Mouse (Mus musculus): Measurements from ENCODE around the gene Inhba.

DNA sequence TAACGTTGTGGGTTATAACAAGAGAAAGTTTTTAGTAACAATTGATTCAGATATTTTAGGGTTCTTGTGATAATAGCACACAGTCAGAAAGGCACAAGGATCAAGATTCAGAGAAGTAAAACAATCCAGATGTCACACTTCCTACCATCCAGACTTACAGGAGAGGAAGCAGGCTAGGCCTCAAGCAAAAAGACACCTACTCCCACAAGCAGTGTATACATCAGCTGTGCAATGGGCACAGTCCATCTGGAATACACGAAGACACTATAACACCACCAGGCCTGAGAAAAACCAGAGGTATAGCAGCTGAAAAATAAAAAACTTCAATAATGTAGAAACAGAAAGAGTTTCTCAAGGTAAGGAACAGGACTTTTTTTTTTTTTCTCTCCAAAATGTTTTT, 16.3 kb upstream of the Inhba start:
- TF ChIP-seq POLR2A (IDR thresholded peaks at IDR 0.05; ENCODE audit: extremely low read depth, insufficient read depth, low read length) (no peak), CTCF (IDR thresholded peaks at IDR 0.05; ENCODE audit: extremely low read depth, insufficient read depth, low read length) (no peak)
